Mouse (Mus musculus) G1E (cell line): Measurements from ENCODE around the gene Cspg4. TPM values are rescaled to one million over a fixed set of nuclear protein-coding genes. Genes with fewer than 3 reads are reported as not detected.

ENCODE experiments used
- ATAC-seq: 2 replicates; pipeline ENCODE4 v1.8.0; 2016; ENCODE audit warnings: mild to moderate bottlenecking; ENCODE audit not compliant: insufficient number of reproducible peaks, poor library complexity, low FRiP score, severe bottlenecking; ENCODE audit errors: extremely low read depth
- DNase-seq: peaks from one replicate; pipeline ENCODE4 v3.0.0; 2012; ENCODE audit warnings: low spot score
- H3K27me3 ChIP-seq: 2 replicates; pipeline ENCODE4 v1.6.1; 2012; ENCODE audit warnings: mild to moderate bottlenecking, low read length, inconsistent platforms; ENCODE audit not compliant: insufficient read depth
- H3K36me3 ChIP-seq: replicated peaks from 2 replicates; pipeline ENCODE3; 2012; ENCODE audit warnings: mild to moderate bottlenecking, inconsistent platforms
- H3K4me1 ChIP-seq: 2 replicates; pipeline ENCODE4 v1.6.1; 2012; ENCODE audit warnings: low read depth, low read length, inconsistent platforms, mixed read lengths; ENCODE audit not compliant: insufficient read depth
- H3K4me3 ChIP-seq: 2 replicates; pipeline ENCODE4 v1.5.1; 2012; ENCODE audit warnings: low read depth, mild to moderate bottlenecking, inconsistent platforms, low read length, moderate library complexity, mixed read lengths
- H3K9me3 ChIP-seq: replicated peaks from 2 replicates; pipeline ENCODE4 v1.6.1; 2012; ENCODE audit warnings: inconsistent platforms
- CTCF ChIP-seq: IDR thresholded peaks from 2 replicates; pipeline ENCODE4 v1.5.1; 2012; ENCODE audit warnings: low read depth, low read length, inconsistent platforms, mixed read lengths
- GATA1 ChIP-seq: IDR thresholded peaks from 2 replicates; pipeline ENCODE4 v1.6.1; 2012; ENCODE audit warnings: borderline replicate concordance, low read length, inconsistent platforms, mixed read lengths
- GATA2 ChIP-seq: IDR thresholded peaks from 2 replicates; pipeline ENCODE4 v1.6.1; 2012; ENCODE audit warnings: low read depth, low read length, inconsistent platforms, borderline replicate concordance
- POLR2AphosphoS5 ChIP-seq: IDR thresholded peaks from 2 replicates; pipeline ENCODE4 v1.6.1; 2012; ENCODE audit warnings: low read depth, low read length, inconsistent platforms; ENCODE audit not compliant: insufficient replicate concordance
- TAL1 ChIP-seq: conservative IDR thresholded peaks from 2 replicates; pipeline ENCODE4 v1.6.1; 2012; ENCODE audit warnings: low read depth, low read length, inconsistent platforms, mixed read lengths
- polyA plus RNA-seq: library from polyadenylated mRNA; stranded (reverse); fragments of >175 nt; gene quantifications from 2 replicates; pipeline ENCODE4 v1.2.3, GENCODE M21; 2012
- total RNA-seq, 2 experiments: library from RNA; stranded (forward) in 1 of 2; stranded (reverse) in 1 of 2; fragments of 200-1000 nt in 1 of 2; fragments of >200 nt in 1 of 2; fragmentation: Nextera tagmentation in 1 of 2; gene quantifications; 2 replicates each; pipeline ENCODE4 v1.2.3; 2014 to 2017

The Cspg4 gene
- total and polyA plus RNA-seq, 3 experiments: 0.16 TPM; not detected in 2

- H3K4me3 ChIP-seq: no peak overlapping the region
Observed at GRCm38 (mm10) chr9:56831904-56832303, 32.9 kb upstream of the Cspg4 start.

GRCm38 (mm10) chr9:56832900-56833299 lies 31.9 kb upstream of the Cspg4 start:
- peaks cover 9% of the 10 kb centered on the region; the same call in 1 of the 2 replicates for H3K27me3 ChIP-seq
- H3K9me3 ChIP-seq: no peaks in the 10 kb centered on the region
- DNase-seq: no peak
- no peaks in the 10 kb centered on the region for H3K36me3 ChIP-seq
- H3K4me1 ChIP-seq: no peaks in the 10 kb centered on the region
- no peak for ATAC-seq
- no peak for TF ChIP-seq POLR2AphosphoS5
- no peak for TF ChIP-seq GATA1
- TF ChIP-seq TAL1: no peak
- TF ChIP-seq CTCF: no peak
- no peak for TF ChIP-seq GATA2
- no peak overlapping the region for H3K4me3 ChIP-seq

More at GRCm38 (mm10) chr9:56831904-56832303, 32.9 kb upstream of the Cspg4 start:
- DNase-seq (no peak), ATAC-seq (no peak)
- TF ChIP-seq GATA1 (no peak), GATA2 (no peak), POLR2AphosphoS5 (no peak), CTCF (no peak), TAL1 (no peak)
- H3K9me3 ChIP-seq: no peaks in the 10 kb centered on the region
- peaks cover 10% of the 10 kb centered on the region; the same call in 1 of the 2 replicates for H3K27me3 ChIP-seq
- no peaks in the 10 kb centered on the region for H3K36me3 ChIP-seq
- no peaks in the 10 kb centered on the region for H3K4me1 ChIP-seq

GRCm38 (mm10) chr9:56835152-56835551 lies 29.7 kb upstream of the Cspg4 start:
- Histone ChIP-seq H3K36me3 (no peaks in the 10 kb centered on the region), H3K4me3 (no peak overlapping the region), H3K27me3 (peaks cover 5% of the 10 kb centered on the region; the same call in 1 of the 2 replicates), H3K9me3 (no peaks in the 10 kb centered on the region), H3K4me1 (no peaks in the 10 kb centered on the region)
- TF ChIP-seq TAL1 (no peak), GATA2 (no peak), CTCF (no peak), GATA1 (no peak), POLR2AphosphoS5 (no peak)
- DNase-seq (no peak), ATAC-seq (no peak)

DNA sequence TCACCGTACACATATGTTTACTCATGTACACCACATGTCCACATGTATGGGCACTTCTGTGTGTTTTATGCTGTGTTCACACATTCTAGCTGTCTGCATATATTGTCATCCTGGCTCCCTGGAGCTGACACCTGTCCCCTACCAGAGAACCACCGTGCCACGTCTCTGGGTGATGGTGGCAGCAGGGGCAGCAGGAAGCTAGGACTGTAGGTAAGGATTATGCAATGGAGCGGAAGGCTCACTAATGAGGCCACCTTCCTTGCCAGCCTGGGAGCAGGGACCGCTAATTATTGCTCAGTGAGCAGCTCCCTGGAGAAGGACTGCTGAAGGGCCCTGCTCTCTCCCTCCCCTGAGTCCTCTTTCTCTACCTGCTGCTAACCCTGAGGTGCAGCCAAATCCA lies 24.1 kb upstream of the Cspg4 start:
- Histone ChIP-seq H3K36me3 (no peaks in the 10 kb centered on the region), H3K4me3 (no peak overlapping the region), H3K27me3 (peaks cover 5% of the 10 kb centered on the region), H3K9me3 (no peaks in the 10 kb centered on the region), H3K4me1 (no peaks in the 10 kb centered on the region)
- TF ChIP-seq TAL1 (no peak), GATA1 (no peak), CTCF (no peak), POLR2AphosphoS5 (no peak), GATA2 (no peak)
- ATAC-seq (no peak), DNase-seq (no peak)

- no peak for ATAC-seq
- Histone ChIP-seq H3K27me3 (peaks cover 6% of the 10 kb centered on the region), H3K4me1 (no peaks in the 10 kb centered on the region), H3K36me3 (no peaks in the 10 kb centered on the region), H3K9me3 (no peaks in the 10 kb centered on the region), H3K4me3 (no peak overlapping the region)
- DNase-seq: no peak
- TF ChIP-seq POLR2AphosphoS5: no peak
- TF ChIP-seq GATA1: no peak
- TF ChIP-seq TAL1: no peak
- TF ChIP-seq CTCF: no peak
- TF ChIP-seq GATA2: no peak
Observed at GRCm38 (mm10) chr9:56841864-56842263, 23.0 kb upstream of the Cspg4 start.

- no peaks in the 10 kb centered on the region for H3K4me1 ChIP-seq
- no peak for TF ChIP-seq CTCF
- TF ChIP-seq GATA2: no peak
- no peak for TF ChIP-seq GATA1
- no peak for TF ChIP-seq TAL1
- no peak for TF ChIP-seq POLR2AphosphoS5
- peaks cover 6% of the 10 kb centered on the region for H3K27me3 ChIP-seq
- H3K4me3 ChIP-seq: no peak overlapping the region
- H3K9me3 ChIP-seq: no peaks in the 10 kb centered on the region
- H3K36me3 ChIP-seq: no peaks in the 10 kb centered on the region
- no peak for DNase-seq
- ATAC-seq: no peak
Observed at GRCm38 (mm10) chr9:56842303-56842719, 22.5 kb upstream of the Cspg4 start.
